Mouse (Mus musculus) layer of hippocampus, postnatal 10 days (tissue): ENCODE data around the gene Fermt3. TPM values are rescaled to one million over a fixed set of nuclear protein-coding genes. Genes with fewer than 3 reads are reported as not detected.

Experiments
- total RNA-seq, 2 experiments: library from RNA; stranded (reverse); gene quantifications; 2 replicates each; pipeline ENCODE4 v1.2.3; 2021

Fermt3 gene
- total RNA-seq, 2 experiments from 2014 or later = 5.0 to 5.2 TPM

Other genes with a start within 250 kb of the Fermt3 start
- gene Rps6ka4, start 178.8 kb downstream of the Fermt3 start, total RNA-seq = 10 to 100 TPM; 28.1 to 31.9 TPM
- gene Ccdc88b, start 161.3 kb downstream of the Fermt3 start, total RNA-seq = 1 to 10 TPM; 2.9 to 4.2 TPM
- gene Trmt112, start 109.8 kb downstream of the Fermt3 start, total RNA-seq = 10 to 100 TPM; 42.4 to 44.5 TPM
- 100 to 1,000 TPM; 319 to 332 TPM for gene Prdx5, start 109.4 kb downstream of the Fermt3 start, total RNA-seq
- gene Esrra, start 97.7 kb downstream of the Fermt3 start, total RNA-seq = 10 to 100 TPM; 45.8 to 53.0 TPM
- gene Catsperz, start 94.1 kb downstream of the Fermt3 start, total RNA-seq = 10 to 100 TPM; 10.7 to 11.5 TPM
- 10 to 100 TPM; 25.3 to 27.8 TPM for gene Kcnk4, start 85.0 kb downstream of the Fermt3 start, total RNA-seq
- 10 to 100 TPM; 34.3 to 37.7 TPM for gene Bad, start 77.6 kb downstream of the Fermt3 start, total RNA-seq
- 10 to 100 TPM; 73.7 to 74.1 TPM for gene Gpr137, start 77.0 kb downstream of the Fermt3 start, total RNA-seq
- gene Ppp1r14b, start 44.5 kb downstream of the Fermt3 start, total RNA-seq = 100 to 1,000 TPM; 126 to 139 TPM
- gene Plcb3, start 43.0 kb downstream of the Fermt3 start, total RNA-seq = 10 to 100 TPM; 16.4 to 18.4 TPM
- gene Fkbp2, start 39.0 kb downstream of the Fermt3 start, total RNA-seq = 10 to 100 TPM; 77.0 to 98.0 TPM
- 10 to 100 TPM; 79.5 to 82.1 TPM for gene Vegfb, start 31.8 kb downstream of the Fermt3 start, total RNA-seq
- gene Dnajc4, start 26.9 kb downstream of the Fermt3 start, total RNA-seq = 10 to 100 TPM; 18.1 to 21.5 TPM
- gene Nudt22, start 23.4 kb downstream of the Fermt3 start, total RNA-seq = 10 to 100 TPM; 10.2 to 11.3 TPM
- gene Trpt1, start 23.3 kb downstream of the Fermt3 start, total RNA-seq = 10 to 100 TPM; 16.9 to 18.2 TPM
- gene Stip1, start 20.5 kb upstream of the Fermt3 start, total RNA-seq = 100 to 1,000 TPM; 126 to 148 TPM
- gene Macrod1, start 37.3 kb upstream of the Fermt3 start, total RNA-seq = 1 to 10 TPM; 4.4 to 5.2 TPM
- gene Flrt1, start 86.3 kb upstream of the Fermt3 start, total RNA-seq = 10 to 100 TPM; 27.9 to 28.4 TPM
- 100 to 1,000 TPM; 202 to 240 TPM for gene Otub1, start 186.8 kb upstream of the Fermt3 start, total RNA-seq
- gene Cox8a, start 198.1 kb upstream of the Fermt3 start, total RNA-seq = 100 to 1,000 TPM; 688 to 834 TPM
- gene Naa40, start 221.7 kb upstream of the Fermt3 start, total RNA-seq = 10 to 100 TPM; 36.3 to 45.6 TPM
- 10 to 100 TPM; 22.7 to 24.1 TPM for gene Rcor2, start 247.9 kb upstream of the Fermt3 start, total RNA-seq